Mouse (Mus musculus) limb, embryonic 14.5 days (tissue): ENCODE measurements at regions not wholly inside any gene's neighbourhood (a gene's known extent, or its start where the extent isn't known, plus 50 kb on each side); places are given as distances from the start of the nearest gene placed in this dataset.

Experiments used
- ATAC-seq: fragments of 200-750 bp; cut with Nextera tagmentation; 2 replicates; pipeline ENCODE4 v1.8.0; 2017; ENCODE audit warnings: low read depth, moderate number of reproducible peaks, moderate TSS enrichment; ENCODE audit not compliant: low FRiP score
- DNase-seq: peaks from one replicate; pipeline ENCODE4 v3.0.0-alpha.2; 2015; ENCODE audit warnings: low spot score
- H3K27ac ChIP-seq: fragments of 300-500 bp; sonication (generic); replicated peaks from 2 replicates; pipeline ENCODE4 v1.5.1; 2014; ENCODE audit warnings: low read depth, mild to moderate bottlenecking, low read length, moderate library complexity, mixed read lengths
- H3K27me3 ChIP-seq: fragments of 300-500 bp; sonication (generic); 2 replicates; pipeline ENCODE4 v1.6.1; 2014; ENCODE audit warnings: low read length, mixed read lengths; ENCODE audit not compliant: control insufficient read depth, insufficient read depth
- H3K36me3 ChIP-seq: fragments of 300-500 bp; sonication (generic); 2 replicates; pipeline ENCODE4 v1.6.1; 2014; ENCODE audit warnings: mild to moderate bottlenecking, low read length, moderate library complexity, mixed read lengths; ENCODE audit not compliant: control insufficient read depth, insufficient read depth
- H3K4me1 ChIP-seq: fragments of 300-500 bp; sonication (generic); 2 replicates; pipeline ENCODE4 v1.6.1; 2014; ENCODE audit warnings: antibody characterized with exemption, low read length, mixed read lengths; ENCODE audit not compliant: control insufficient read depth, insufficient read depth
- H3K4me2 ChIP-seq: fragments of 300-500 bp; sonication (generic); replicated peaks from 2 replicates; pipeline ENCODE4 v1.6.1; 2014; ENCODE audit warnings: low read depth, mild to moderate bottlenecking, low read length, moderate library complexity; ENCODE audit not compliant: severe bottlenecking
- H3K4me3 ChIP-seq: fragments of 300-500 bp; sonication (generic); replicated peaks from 2 replicates; pipeline ENCODE4 v1.5.1; 2014; ENCODE audit warnings: low read length
- H3K9ac ChIP-seq: fragments of 300-500 bp; sonication (generic); 2 replicates; pipeline ENCODE4 v1.6.1; 2014; ENCODE audit warnings: mild to moderate bottlenecking, low read depth, low read length, moderate library complexity; ENCODE audit not compliant: severe bottlenecking
- H3K9me3 ChIP-seq: fragments of 300-500 bp; sonication (generic); 2 replicates; pipeline ENCODE4 v1.6.1; 2016; ENCODE audit warnings: low read length; ENCODE audit not compliant: control insufficient read depth
- POLR2A ChIP-seq: fragments of 200-500 bp; IDR thresholded peaks from 2 replicates; pipeline ENCODE4 v1.8.0; 2012; ENCODE audit warnings: inconsistent platforms, mild to moderate bottlenecking, moderate library complexity, borderline replicate concordance; ENCODE audit not compliant: insufficient read depth, insufficient read length; ENCODE audit errors: extremely low read depth
- WGBS: fragments of 180-500 bp; shearing (Covaris S2); extraction: QIAGEN DNeasy Blood & Tissue Kit; methylation state at CpG from one replicate; pipeline ENCODE4 v1.1.7; 2014; 5-methylcytosine and 5-hydroxymethylcytosine counted together

DNA sequence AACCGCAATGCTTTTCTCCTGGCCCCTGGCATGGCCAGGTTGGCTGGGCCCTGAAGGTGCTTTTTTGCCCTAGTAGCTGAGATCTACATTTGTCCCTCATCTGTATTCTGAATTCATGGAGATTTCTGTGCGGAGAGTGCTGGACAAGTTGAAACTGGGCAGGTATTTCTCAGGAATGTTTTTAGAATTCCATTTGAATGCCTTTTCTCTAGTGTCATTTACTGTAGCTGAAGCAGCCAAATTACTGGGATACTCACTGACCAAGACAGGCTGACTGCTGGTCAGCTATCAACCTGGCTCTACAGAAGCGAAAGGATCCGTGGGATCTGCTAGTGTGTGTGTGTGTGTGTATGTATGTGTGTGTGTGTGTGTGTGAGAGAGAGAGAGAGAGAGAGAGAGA lies 83.7 kb upstream of the Sec61g start:
- Histone ChIP-seq H3K9me3 (no peaks in the 10 kb centered on the region), H3K27me3 (no peaks in the 10 kb centered on the region), H3K4me2 (no peak overlapping the region), H3K36me3 (no peaks in the 10 kb centered on the region), H3K4me3 (no peak overlapping the region), H3K27ac (peak overlapping the region; percentile 69), H3K4me1 (peaks cover 12% of the 10 kb centered on the region), H3K9ac (no peak overlapping the region)
- 72% methylated on average over 4 of the region's 4 CpGs for WGBS
- DNase-seq (no peak), ATAC-seq (0 out of 2 replicates have a peak, but pooled peaks have one; percentile 17)
- no peak for TF ChIP-seq POLR2A

DNA sequence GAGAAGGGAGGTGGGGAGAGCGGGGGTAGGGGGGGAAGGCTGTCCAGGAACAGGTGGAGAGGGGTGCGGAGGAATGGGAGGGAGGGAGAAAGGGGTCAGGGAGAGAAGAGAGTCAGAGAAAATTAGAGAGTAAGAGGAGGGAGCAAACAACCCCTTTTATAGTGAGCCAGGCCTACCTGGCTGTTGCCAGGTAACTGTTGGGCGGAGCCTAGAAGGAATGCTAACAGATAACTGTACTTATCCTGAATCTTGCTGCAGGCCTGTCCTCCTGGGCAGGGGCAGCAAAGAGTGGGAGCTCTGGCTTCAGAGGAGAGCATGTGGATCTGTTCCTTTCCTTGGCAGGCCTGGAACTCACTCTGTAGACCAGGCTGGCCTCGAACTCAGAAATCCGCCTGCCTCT lies 84.5 kb upstream of the Sec61g start:
- Histone ChIP-seq H3K36me3 (no peaks in the 10 kb centered on the region), H3K27me3 (no peaks in the 10 kb centered on the region), H3K4me2 (no peak overlapping the region), H3K27ac (no peak overlapping the region), H3K4me3 (no peak overlapping the region), H3K9ac (no peak overlapping the region), H3K9me3 (no peaks in the 10 kb centered on the region), H3K4me1 (peaks cover 12% of the 10 kb centered on the region)
- DNase-seq (no peak), ATAC-seq (no peak)
- 91% methylated on average over 5 of the region's 5 CpGs for WGBS
- no peak for TF ChIP-seq POLR2A

DNA sequence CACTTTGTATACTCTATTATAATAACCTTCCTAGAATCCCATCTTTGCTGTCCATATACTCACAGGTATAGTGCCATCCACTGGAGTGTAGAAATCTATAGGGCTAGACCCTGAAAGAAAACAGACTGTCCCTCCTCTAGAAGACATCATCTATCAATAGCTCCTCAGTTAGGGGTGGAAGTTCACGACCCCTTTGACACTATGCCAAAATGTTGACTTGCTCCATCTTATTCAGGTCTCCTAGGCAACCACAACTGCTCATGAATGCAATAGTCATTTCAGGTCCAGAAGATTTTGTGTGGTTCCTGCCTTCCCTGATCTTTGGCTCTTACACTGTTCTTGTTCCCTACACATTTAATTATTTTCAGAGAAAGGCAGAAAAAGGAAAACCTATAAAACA lies 86.5 kb upstream of the Sec61g start:
- no peak overlapping the region for H3K27ac ChIP-seq

DNA sequence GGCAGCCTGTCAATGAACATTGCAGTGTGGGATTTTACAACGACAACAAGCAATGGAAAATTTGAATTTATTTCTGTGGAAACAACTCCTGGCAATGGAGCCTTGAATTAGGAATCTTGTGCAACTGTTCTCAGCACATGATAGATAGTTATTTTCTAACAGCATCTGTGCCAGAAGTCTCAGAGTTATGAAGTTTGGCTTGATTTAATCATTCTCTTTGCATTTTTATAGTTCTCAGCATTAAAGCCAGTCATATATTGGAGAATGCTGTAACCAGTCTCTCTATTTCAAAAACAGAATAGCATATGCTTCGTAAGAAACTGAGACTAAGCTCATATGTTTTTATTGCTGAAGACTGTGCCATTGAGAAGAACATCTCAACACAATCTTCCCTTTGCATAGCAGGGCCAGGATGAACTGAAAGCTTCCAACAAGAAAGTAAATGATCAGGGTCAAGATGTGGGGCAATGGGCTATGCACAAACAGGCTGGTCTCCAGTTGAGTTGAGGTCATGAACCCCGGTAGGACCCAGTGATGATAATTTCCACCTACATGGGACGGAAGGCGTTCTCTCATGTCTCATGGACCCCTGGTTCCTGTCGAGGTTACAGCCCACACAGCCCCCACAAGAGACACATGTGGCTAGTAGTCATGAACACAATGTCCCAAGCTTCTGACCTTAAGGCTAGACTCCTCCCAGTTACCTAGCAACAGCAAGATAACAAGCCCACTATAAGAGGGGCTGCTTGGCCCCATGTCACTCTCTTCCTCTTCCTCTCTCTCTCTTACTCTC lies 89.0 kb upstream of the Sec61g start:
- Histone ChIP-seq H3K4me1 (peaks cover under 1% of the 10 kb centered on the region; the same call in 1 of the 2 replicates), H3K9me3 (no peaks in the 10 kb centered on the region), H3K36me3 (no peaks in the 10 kb centered on the region), H3K27me3 (no peaks in the 10 kb centered on the region), H3K4me2 (no peak overlapping the region), H3K27ac (no peak overlapping the region), H3K4me3 (no peak overlapping the region), H3K9ac (no peak overlapping the region)
- WGBS, result 80% methylated on average over 6 of the region's 6 CpGs
- no peak for TF ChIP-seq POLR2A
- ATAC-seq (no peak), DNase-seq (no peak)

More for the DNA sequence above, 86.5 kb upstream of the Sec61g start:
- Histone ChIP-seq H3K4me3 (no peak overlapping the region), H3K36me3 (no peaks in the 10 kb centered on the region), H3K9ac (no peak overlapping the region), H3K4me1 (peaks cover 12% of the 10 kb centered on the region), H3K9me3 (no peaks in the 10 kb centered on the region), H3K27me3 (no peaks in the 10 kb centered on the region), H3K4me2 (no peak overlapping the region)
- 76% methylated on average over 1 of the region's 1 CpGs for WGBS
- no peak for ATAC-seq
- DNase-seq, result no peak
- TF ChIP-seq POLR2A, result no peak

DNA sequence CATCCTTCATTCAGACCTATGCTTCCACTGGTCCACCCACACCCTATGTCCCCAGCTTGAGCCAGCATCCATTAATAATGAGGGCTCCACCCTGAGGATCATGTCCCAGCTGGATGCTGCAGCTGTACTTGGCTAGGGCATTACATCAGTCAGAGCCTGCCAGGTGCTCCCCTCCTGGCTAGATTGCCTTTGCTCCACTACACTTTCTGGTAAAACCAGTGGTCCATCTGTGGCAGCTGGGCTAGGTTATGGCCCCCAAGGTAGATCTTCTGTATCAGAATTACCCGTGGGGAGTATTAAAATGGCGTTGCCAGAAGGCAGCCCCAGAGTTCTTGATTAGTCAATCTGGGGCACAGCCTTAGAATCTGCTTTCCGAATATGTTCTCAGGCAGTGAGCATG lies 94.7 kb upstream of the Sec61g start:
- DNase-seq (peak; percentile 44), ATAC-seq (no peak)
- no peak overlapping the region for H3K4me2 ChIP-seq
- no peak overlapping the region for H3K4me3 ChIP-seq
- 0 out of 2 replicates have a peak, but pooled peaks cover 5% of the 10 kb centered on the region for H3K4me1 ChIP-seq
- H3K9ac ChIP-seq, result no peak overlapping the region
- 56% methylated on average over 3 of the region's 3 CpGs for WGBS
- H3K27ac ChIP-seq, result no peak overlapping the region
- H3K9me3 ChIP-seq, result no peaks in the 10 kb centered on the region
- TF ChIP-seq POLR2A, result no peak
- no peaks in the 10 kb centered on the region for H3K36me3 ChIP-seq
- H3K27me3 ChIP-seq, result no peaks in the 10 kb centered on the region
